Mouse (Mus musculus) frontal cortex, adult (tissue): ENCODE results near the gene Srgap1.

Experiments used
- ATAC-seq: cut with Nextera tagmentation; 2 replicates; pipeline ENCODE4 v1.9.2; 2017; ENCODE audit warnings: mild to moderate bottlenecking, moderate library complexity, mixed read lengths; ENCODE audit not compliant: low TSS enrichment

Gene Srgap1

DNA sequence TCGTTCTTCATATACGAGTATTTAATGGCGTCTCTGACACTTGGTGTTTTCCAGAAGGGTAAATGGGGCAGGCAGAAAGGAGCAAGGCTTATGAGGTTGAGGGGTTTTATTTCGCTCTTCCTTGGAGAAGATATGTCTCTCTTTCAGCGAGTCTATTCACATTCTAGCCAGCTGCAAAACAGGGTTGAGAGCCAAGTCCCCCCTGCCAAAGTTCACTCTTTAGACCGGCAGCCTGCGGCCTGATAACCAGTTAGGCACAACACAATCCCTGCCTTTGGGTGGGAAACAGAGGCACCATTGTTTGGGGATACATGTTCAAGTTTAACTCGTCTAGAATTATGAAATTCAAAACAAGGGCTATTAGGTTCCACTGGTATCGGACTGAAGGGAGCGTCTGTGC lies 83.0 kb downstream of the Srgap1 start:
- peak; percentile 41; the same call in 1 of the 2 replicates for ATAC-seq

DNA sequence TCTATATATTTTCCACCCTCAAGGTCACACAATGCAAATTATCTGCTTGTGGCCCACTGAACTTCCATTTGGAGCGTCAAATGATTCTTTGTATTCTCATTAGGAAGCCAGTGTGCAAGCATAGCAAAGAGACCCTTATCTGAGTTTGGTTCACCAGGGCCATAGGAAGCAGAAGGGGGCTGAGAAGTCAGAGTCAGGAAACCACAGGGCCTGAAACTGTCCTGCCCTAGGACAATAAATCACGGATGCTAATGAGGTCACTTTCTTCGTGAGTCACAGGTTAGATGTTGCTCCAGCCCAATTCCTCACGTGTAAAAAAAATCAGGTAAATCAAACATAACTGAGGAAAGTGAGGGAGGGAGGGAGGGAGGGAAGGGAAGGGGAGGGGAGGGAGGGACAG lies 85.1 kb downstream of the Srgap1 start:
- ATAC-seq, result no peak

DNA sequence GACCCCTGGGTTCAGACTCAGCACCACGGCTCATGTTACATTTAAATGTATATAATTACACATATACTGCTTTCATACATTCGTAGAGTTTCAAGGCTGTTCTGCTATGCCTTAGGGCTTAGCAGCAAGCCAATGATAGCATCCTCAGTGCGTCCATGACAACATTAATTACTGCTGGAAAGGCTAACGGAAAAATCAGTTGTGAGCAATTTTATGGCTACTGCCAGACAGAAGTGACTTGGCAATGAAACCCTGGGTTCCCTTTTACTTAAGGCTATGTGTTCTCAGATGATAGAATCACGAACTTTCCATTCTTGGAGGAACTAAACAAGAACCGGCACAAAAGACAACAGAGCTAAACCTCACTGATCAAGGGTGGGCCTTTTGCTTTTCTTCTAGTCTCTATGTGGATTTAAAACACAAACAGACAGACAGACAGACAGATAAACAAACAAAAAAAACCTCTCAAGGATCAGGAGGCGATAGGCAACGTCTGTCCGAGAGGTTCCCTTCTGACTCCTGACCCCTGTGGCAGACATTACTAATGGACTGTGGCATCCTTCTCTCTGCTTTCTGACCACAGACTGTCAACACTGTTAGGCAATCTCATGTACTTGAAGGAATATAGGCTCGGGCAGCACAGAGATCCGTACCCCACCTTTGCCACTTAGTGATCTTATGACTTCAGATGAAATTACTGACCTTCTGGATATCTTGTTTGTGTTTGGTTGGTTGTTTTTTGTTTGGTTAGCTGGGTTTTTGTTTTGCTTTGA lies 85.8 kb downstream of the Srgap1 start:
- ATAC-seq, result no peak

DNA sequence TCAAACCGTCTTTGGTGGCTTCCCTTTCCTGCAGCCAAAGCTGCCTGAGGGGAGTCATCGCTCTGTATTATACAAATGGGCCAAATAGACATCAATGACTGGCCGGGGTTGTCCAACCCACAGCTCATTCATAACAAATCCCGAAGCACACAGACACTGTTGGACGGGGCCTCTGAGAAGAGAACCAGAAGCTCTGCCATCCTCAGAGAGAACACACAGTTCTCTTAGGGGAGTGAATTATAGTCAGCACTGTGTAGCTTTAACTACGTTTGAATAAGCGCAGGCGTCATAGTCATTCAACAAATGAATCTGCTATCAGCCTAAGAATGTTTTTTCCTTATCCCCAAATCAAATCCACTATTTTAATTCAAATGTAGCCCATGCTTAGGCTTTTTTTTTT lies 88.4 kb downstream of the Srgap1 start:
- peak; percentile 70 for ATAC-seq

DNA sequence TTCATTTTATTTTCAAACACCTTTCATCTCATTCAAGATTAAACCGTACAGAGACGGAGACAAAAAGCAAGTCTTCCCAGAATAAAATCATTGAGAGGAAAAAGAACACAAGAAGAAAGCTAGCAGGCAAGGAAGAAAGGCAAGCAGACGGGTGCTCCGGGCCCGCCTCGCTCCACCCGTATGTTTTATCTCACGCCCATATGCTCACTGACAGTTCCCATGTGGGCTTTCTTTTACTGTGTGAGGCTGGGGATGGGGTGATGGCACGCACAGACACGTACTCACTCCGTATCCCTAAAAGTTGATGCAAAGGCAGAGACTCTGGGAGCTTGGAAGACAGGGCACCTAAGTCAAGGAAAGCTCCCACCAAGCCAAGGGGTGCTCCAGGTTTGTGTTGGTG lies 90.6 kb downstream of the Srgap1 start:
- ATAC-seq, result peak; percentile 77

DNA sequence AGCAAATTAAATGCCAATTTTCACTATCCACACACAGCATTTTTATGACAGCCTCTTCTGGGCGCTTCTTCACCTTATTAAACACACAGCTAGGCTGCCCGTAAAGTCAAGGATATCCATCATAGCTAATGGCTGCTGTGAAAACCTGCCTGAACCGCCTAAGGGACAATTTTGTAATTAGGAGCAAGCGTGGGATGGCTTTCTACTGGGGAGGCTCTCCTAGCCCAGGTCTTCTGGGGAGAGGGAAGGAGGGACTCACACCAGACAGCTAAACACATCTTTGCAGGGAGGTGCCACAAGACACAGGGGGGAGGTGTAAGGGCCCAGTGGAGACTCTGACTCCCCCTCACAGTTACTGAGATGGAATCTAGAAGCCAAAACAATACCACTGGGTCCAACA lies 91.4 kb downstream of the Srgap1 start:
- ATAC-seq, result no peak

DNA sequence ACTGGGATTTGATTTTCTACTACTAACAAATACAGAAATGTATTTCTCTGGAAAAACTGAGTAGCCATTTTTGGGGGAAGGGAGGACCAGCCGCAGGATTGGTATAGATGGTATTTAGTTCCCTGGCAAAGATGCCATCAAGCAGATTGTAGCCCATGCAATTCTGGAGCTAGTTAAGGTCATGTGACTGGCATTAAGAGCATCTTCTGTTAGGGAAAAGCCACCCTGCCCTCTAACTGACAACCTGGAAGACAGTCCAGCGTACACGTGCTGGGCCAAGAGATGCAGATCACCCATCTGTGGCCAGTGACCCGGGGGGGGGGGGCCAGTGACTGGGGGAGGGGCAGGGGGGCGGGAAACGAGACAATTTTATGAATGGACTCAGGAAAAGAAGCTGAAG lies 92.2 kb downstream of the Srgap1 start:
- ATAC-seq, result no peak

DNA sequence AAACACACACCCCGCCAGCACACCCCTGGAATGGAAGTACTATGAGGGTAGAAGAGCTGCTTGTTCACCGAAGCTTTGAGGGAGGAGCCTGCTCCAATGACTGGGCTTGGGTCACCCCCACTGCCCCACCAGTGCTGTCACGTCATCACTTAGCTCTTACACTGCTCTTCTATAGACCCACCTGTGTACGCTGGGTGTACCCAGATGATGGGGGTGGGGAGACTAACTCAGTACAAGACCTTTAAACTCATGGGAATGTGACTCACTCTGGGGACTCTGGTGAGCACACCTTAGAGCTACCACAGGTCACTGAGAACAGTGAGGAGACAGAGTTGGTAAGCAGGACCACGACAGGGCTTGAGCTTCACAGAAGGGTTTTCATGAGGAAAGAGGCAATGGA lies 94.1 kb downstream of the Srgap1 start:
- no peak for ATAC-seq

DNA sequence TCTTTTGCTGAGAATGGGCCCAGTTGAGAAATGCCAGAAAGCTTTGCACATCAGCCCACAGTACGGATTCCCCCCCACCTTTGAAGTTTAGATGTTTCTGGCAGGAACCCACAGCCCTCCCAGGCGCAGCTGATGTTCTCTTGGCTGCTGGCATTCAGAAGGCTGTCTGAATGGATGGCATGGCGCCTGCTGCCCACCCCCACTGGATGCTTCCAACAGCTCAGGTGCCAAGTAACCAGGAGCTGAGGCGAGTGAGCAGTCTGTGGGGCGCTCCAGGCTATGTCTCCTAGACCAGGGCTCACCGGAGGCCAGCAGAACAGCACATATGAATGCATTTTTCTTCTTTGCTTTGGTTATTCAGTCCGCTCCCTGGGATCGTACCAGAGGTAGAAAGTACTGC lies 100.9 kb downstream of the Srgap1 start:
- peak; percentile 89 for ATAC-seq

DNA sequence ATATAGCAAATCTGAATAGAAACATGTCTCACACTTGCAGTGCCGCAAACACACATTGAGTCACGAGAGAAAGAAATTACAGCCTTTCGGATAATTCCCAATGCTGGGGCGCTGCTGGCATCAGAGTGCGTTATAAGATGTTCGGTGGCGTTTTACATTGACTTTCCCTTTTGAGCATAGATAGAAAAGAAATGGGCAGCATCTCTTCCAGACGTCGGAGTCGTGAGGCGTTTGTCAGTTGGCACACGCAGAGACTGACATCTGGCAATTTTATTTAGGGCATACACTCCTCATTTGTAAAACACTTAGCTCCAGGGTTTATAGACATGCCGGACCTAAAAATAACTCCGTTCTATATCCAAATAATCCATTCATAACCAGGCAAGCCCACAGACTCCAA lies 115.2 kb downstream of the Srgap1 start:
- ATAC-seq, result peak; percentile 72

DNA sequence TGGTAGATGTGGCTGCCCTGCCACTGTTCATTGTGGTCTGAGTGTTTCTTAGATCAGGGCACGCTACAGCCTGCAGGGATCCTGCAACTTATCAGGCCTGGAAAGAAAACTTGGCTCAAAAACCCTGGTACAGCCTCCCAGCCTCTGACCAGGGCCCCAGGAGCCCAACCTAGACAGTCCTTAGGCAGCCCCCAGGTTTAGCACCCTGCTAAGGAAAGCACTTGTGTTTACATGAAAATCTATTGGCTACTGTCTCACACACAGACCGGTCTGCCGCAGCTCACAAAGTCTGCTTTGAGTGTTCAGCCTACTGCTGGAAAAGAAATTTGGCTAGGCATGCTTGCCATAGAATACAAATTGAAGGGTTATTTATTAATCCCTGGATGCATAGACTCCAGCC lies 121.0 kb downstream of the Srgap1 start:
- ATAC-seq, result no peak

DNA sequence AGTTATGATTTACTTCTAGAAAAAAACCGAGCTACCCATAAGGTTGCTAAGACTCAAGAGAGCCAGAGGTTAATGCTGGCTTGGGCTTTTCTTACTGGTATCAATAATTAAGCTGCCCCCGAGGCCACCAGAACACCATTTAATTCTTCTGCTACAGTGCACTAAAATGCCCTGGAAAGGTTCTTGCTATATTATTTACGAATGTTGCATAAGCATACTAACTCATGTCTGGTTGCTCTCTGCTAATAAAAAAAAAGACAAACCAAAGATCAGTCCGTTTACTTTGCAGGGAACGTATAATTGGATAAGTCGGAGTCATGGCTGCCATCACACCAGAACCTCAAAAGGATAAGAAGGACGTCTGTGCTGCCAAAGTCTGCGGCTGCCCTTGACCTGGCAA lies 128.1 kb downstream of the Srgap1 start:
- no peak for ATAC-seq

DNA sequence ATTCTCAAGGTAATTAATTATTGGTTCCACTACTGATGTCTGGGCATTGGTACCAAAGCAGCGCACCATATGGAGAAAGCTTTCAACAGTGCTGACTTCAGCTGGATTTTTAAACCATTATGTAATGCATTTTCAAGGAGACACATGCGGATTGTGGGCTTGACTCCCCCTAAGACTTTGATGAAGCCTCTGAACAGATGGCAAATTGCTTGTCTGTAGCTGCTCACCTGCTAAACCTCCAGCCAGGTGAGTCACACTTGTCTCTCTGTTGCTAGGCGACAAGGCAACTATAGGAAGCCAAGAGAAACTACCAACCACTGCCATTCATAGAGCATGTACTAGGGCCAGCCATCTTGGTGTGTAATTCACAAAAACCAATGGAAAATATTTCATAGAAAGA lies 128.5 kb downstream of the Srgap1 start:
- ATAC-seq, result no peak

DNA sequence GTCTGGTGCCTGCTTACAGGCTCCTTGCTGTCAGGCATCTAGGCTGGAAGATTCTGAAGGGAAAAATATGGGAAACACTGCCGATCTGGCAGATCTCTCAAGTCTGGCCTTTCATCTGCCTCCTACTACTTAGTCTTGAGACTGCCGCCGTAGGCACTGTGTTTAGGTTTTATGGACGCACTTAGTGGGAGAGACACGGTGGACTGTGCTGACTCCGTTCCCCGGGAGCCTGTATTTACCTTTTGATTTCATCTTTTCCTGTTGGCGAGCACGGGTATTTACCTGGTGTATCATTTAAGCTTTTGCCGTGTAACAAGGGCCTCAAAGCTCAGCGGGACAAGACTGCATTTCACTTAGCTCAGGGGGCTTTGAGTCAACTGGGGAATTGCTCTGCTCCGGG lies 131.6 kb downstream of the Srgap1 start:
- ATAC-seq, result no peak

DNA sequence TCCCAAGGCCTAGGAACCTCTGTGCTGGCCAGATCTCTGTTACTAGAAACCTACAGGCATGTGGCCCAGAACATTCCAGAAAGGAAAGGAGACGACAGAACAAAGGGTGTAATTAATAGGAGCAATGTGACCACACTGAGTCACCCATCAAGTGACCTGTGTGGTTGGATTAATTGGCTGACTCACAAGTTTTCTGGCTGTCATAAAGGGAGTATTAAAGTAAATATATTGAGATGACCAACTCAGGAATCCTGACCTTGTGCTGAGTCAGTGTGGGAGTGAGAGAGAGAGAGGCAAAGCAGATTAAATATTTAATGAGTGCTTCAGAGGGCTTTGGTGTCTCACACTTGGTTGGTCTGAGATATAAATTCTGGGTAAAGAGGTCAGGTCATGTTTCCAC lies 143.0 kb downstream of the Srgap1 start:
- no peak for ATAC-seq

DNA sequence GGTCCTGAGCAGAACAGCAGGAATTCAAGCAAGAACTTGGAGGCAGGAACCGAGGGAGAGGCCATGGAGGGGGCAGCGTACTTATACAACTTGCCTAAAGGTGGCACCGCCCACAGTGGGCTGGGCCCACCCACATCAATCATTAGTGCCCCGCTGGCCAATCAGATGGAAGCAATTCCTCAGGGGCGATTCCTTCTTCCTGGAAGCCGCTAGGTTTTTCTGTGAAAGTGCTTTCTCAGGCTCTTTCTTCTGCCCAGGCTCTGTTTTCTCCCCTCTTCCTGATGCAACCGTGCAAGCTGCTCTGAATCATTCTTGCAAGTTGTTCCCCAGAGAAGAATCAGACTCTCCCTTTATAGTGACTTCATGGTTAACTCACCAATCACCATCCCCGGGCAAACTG lies 144.5 kb downstream of the Srgap1 start:
- ATAC-seq, result no peak

DNA sequence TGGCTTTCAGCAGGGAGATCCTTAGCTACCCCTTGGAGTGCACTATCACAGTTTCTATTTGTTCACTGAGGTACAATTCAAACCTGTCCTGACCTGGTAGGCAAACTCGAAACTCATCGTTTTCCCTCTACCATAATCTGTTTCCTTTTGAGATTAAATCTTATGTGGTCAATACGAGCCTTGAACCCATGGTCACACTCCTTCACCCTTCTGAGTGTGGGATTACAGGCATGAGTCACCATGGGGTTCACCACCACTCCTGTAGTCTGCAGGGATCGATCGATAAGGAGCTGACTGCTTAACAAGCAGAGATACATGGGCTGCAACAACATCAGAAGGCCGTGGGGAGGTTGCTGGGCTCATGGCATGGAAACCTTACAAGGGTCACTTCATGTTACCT lies 146.3 kb downstream of the Srgap1 start:
- no peak for ATAC-seq

DNA sequence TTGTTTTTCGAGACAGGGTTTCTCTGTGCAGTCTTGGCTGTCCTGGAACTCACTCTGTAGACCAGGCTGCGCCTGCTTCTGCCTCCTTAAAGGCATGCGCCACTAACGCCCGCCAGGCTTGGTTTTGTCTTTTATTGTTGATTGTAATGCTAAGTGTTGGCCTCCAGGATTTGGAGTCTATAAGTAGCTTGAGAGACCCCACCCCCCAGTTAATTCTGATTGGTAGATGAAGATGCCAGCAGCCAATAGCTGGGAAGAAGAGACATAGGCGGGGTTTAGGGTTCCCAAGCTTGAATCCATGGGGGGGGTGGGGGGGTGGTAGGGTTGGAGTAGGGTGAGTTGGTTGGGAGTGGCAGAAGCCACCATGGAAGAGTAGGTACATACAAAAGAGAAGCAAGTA lies 147.4 kb downstream of the Srgap1 start:
- ATAC-seq, result no peak

DNA sequence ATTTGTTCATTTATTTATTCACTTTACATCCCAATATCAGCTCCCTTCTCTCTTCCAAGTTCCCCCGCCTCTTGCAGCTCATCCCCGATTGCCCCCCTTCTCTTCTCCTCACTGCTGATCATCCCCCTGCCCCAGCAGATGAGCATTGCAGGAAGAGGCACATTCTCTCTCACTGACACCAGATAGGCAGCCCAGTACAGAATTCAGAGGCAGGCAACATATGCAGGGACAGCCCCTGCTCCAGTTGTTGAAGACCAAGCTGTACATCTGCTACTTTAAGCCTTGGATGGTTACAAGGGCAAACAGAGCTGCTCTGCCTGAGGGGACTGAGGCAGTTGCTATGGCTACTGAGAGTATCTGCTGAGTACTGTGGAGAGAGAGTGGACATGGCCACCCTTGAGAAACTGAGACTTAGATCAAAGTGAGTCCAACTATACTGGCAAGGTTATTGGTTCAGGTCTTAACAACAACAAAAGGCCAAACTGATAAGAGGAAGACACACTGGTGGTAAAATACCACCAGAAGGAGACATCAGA lies 149.2 kb downstream of the Srgap1 start:
- no peak for ATAC-seq

DNA sequence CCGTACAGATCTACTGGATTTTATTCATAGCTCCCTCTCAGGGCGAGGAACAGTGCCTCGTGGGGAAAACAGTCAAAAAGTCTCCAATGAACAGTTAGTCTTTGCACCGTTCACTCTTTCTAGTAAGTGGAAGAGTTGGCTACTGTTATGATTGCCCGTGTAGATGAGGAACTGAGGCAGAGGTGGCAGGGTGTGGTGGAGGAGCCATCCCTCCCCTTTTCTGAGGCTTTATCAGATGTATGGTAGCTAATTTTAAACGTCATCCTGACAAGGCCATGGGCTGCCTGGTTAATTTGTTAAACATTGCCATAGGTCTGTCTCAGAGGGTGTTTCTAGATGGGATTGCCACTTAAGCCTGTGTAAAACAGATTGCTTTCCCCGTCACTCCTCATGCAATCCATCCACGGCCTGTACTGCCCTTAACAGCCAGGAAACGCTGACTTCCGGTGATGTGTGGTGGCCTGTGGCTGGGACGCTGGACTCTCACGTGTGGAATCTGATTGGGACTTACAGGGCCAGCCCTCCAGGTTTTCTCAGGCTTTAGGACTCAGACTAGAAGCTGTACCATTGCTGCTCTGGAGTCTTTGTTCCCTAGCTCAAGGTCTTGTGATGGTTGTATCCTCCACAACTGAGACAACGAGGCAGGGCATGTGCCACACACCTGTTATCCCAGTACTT lies 155.6 kb downstream of the Srgap1 start:
- ATAC-seq, result no peak

DNA sequence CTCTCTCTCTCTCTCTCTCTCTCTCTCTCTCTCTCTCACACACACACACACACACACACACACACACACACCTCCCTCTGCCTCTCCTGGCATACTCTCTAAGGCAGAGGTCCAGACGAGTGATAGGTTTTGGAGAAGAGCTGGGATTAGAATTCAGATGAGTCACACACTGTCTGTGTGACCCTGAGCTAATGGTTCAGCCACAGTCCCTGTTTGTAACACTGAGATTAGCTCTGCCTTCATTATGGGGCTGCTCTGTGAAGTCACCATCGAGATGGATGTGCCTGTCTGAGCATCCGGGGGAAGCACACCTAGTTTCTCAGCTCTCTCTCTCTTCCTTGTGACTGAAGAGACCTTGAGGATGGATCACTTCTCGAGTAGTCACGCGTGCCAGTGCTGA lies 157.1 kb downstream of the Srgap1 start:
- ATAC-seq, result no peak

DNA sequence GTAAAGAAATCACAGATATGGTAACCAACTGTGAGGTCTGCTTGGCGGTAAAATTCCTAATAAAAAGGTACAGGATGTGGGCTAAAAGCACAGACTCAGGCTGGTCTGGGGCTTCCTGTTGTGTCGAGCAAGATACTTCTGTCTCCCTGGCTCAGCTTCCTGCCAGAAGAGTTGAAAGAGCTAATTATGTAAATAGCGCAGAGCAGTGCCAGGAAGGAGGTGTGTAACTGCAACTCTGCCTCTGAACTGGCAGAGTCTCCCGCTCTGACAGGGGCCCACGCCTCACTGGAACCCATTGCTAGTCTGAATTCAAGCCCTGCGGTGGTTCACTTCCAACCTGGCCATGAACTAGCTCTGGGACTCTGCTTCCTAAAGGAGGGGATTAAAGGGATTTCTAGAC lies 160.3 kb downstream of the Srgap1 start:
- ATAC-seq, result peak; percentile 97

DNA sequence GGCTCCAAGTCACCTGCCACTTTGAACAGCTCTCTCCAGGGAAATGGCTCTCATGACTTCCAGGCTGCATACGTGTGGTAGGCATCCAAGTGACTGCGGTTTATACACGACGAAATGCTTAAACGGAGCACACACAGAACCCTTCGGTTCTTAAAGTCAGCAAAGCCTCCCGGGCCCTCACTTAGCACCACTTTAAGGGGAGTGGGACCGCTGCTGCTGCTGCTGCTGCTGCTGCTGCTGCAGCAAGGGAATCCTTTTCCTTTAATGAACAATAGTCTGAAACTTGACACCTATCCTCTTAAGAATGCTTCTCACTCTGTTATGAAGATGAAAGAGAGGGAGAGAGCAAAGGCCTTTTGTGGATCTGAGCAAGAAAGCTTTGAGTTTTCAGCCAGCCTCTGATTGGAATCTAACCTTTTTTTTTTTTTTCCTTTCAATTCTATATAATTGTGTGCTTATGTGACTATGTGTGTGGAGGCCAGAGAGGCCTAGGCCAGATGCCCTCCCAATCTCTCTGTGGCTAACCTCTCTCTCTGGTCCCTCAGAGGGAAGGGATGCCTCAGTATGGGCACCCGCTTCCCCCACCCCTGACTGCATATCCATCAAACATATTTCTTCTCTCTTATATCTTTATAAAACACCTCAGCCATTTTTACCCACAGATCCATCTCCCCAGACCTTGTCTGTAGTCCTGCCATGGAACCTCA lies 161.4 kb downstream of the Srgap1 start:
- ATAC-seq, result no peak
